8 mouse cellular contexts compared by ENCODE assay signal in genomic region chr2:27539772-27540514, GRCm38 (mm10). TPM values are rescaled to one million over a fixed set of nuclear protein-coding genes. Genes with fewer than 3 reads are reported as not detected.
A peak's percentile ranks its signal among the peaks of the same experiment; 100 is the strongest.
DNase-seq lines count a peak whose midpoint lies in the region; ATAC-seq and TF ChIP-seq lines count a peak whose summit lies in the region.

No protein-coding gene starts in this region.

- no peaks in the 10 kb centered on the region; the same call in 1 of the 2 replicates for H3K79me2 ChIP-seq in MEL (ENCODE audit: control insufficient read depth, insufficient read depth, low read length, poor library complexity)

- H3K9ac ChIP-seq in MEL (ENCODE audit: control insufficient read depth, low read depth, low read length, poor library complexity, severe bottlenecking) = peak overlapping the region; percentile 72
- peak overlapping the region; percentile 63 for H3K9ac ChIP-seq in forebrain, postnatal 0 days
- peak overlapping the region; percentile 46 for H3K9ac ChIP-seq in lung, embryonic 15.5 days

- TF ChIP-seq RAD21 in MEL (IDR thresholded peaks at IDR 0.05; ENCODE audit: low read depth, low read length) = no peak

- peaks cover 0 to 15% of the 10 kb centered on the region in 2 experiments; a peak in 2 of 4 replicates for H3K4me1 ChIP-seq in MEL (ENCODE audit: control insufficient read depth in 1 of 2, insufficient read depth in 2 of 2, low read length in 2 of 2)
- no peaks in the 10 kb centered on the region; the same call in 1 of the 2 replicates for H3K4me1 ChIP-seq in cerebellum, adult 2 months (ENCODE audit: control insufficient read depth, insufficient read depth, low read length)
- peaks cover 6% of the 10 kb centered on the region; the same call in 1 of the 2 replicates for H3K4me1 ChIP-seq in forebrain, postnatal 0 days (ENCODE audit: insufficient read depth)
- peaks cover 15% of the 10 kb centered on the region for H3K4me1 ChIP-seq in lung, embryonic 15.5 days

- peak; percentile 100 for DNase-seq in MEL (ENCODE audit: low read depth, low spot score)
- DNase-seq in cerebellum, adult 2 months = peak; percentile 99 to 100
- DNase-seq in forebrain, postnatal 0 days = peak; percentile 99
- peak; percentile 98 for DNase-seq in heart, postnatal 4 days
- peak; percentile 99 to 100 for DNase-seq in layer of hippocampus, adult 8-10 months (ENCODE audit: low spot score in 2 of 2)
- DNase-seq in ovary, adult 18-20 months (ENCODE audit: low spot score) = peak; percentile 99
- DNase-seq in thymus, postnatal 0 days (ENCODE audit: low spot score) = peak; percentile 95

- H3K4me3 ChIP-seq in MEL (ENCODE audit: control insufficient read depth in 1 of 2, insufficient read depth in 1 of 2, low read depth in 2 of 2, low read length in 2 of 2) = peak overlapping the region; percentile 24 to 50
- H3K4me3 ChIP-seq in cerebellum, adult 2 months (replicated peaks; ENCODE audit: insufficient read depth, low read depth, low read length) = peak overlapping the region; percentile 42
- H3K4me3 ChIP-seq in forebrain, postnatal 0 days (ENCODE audit: low read depth, low read length) = peak overlapping the region; percentile 46
- peak overlapping the region; percentile 45 for H3K4me3 ChIP-seq in lung, embryonic 15.5 days

- TF ChIP-seq EP300 in MEL (IDR thresholded peaks at IDR 0.05; ENCODE audit: low read depth in 1 of 2, low read length in 2 of 2) = no peak

- no peaks in the 10 kb centered on the region for H3K27me3 ChIP-seq in MEL (ENCODE audit: control insufficient read depth in 1 of 2, insufficient read depth in 2 of 2, low read length in 2 of 2)
- H3K27me3 ChIP-seq in cerebellum, adult 2 months (ENCODE audit: control insufficient read depth, insufficient read depth, low read length) = no peaks in the 10 kb centered on the region
- no peaks in the 10 kb centered on the region for H3K27me3 ChIP-seq in forebrain, postnatal 0 days (ENCODE audit: insufficient read depth, low read length)
- no peaks in the 10 kb centered on the region for H3K27me3 ChIP-seq in lung, embryonic 15.5 days

- ATAC-seq in forebrain, postnatal 0 days = peak; percentile 97
- ATAC-seq in lung, embryonic 15.5 days (ENCODE audit: borderline replicate concordance, extremely low read depth, low FRiP score, low TSS enrichment) = peak; percentile 97

- H3K4me2 ChIP-seq in forebrain, postnatal 0 days (ENCODE audit: low read depth) = peak overlapping the region; percentile 56
- H3K4me2 ChIP-seq in lung, embryonic 15.5 days = peak overlapping the region; percentile 73

- no peak for TF ChIP-seq CTCF in MEL (IDR thresholded peaks at IDR 0.05 in 2 of 3, conservative IDR thresholded peaks at IDR 0.05 in 1 of 3; ENCODE audit: control insufficient read depth in 1 of 3, insufficient read depth in 1 of 3, low read depth in 2 of 3, low read length in 3 of 3, poor library complexity in 1 of 3, severe bottlenecking in 1 of 3)
- TF ChIP-seq CTCF in cerebellum, adult 2 months (IDR thresholded peaks at IDR 0.05; ENCODE audit: borderline replicate concordance, insufficient read depth, low read depth, low read length) = no peak
- no peak for TF ChIP-seq CTCF in forebrain, postnatal 0 days (IDR thresholded peaks at IDR 0.05; ENCODE audit: low read depth)

- TF ChIP-seq POLR2A in MEL (IDR thresholded peaks at IDR 0.05; ENCODE audit: control insufficient read depth in 1 of 2, insufficient read depth in 1 of 2, low read depth in 1 of 2, low read length in 2 of 2, poor library complexity in 1 of 2) = peak in 1 of 2 experiments; percentile 94; a peak in 2 of 4 replicates
- peak; percentile 99 for TF ChIP-seq POLR2A in cerebellum, adult 2 months (IDR thresholded peaks at IDR 0.05; ENCODE audit: borderline replicate concordance, insufficient read depth, low read length)

- H3K9me3 ChIP-seq in MEL (replicated peaks; ENCODE audit: insufficient read depth, low read length) = no peaks in the 10 kb centered on the region
- H3K9me3 ChIP-seq in forebrain, postnatal 0 days (ENCODE audit: low read length) = no peaks in the 10 kb centered on the region
- H3K9me3 ChIP-seq in lung, embryonic 15.5 days = no peaks in the 10 kb centered on the region

- WGBS in cerebellum, adult 2 months = under 1% methylated on average over 46 of the region's 46 CpGs
- under 1% methylated on average over 46 of the region's 46 CpGs for WGBS in forebrain, postnatal 0 days
- under 1% methylated on average over 46 of the region's 46 CpGs for WGBS in lung, embryonic 15.5 days

- peak overlapping the region; percentile 82 for H3K27ac ChIP-seq in MEL (ENCODE audit: control insufficient read depth, low read depth, low read length)
- H3K27ac ChIP-seq in cerebellum, adult 2 months (ENCODE audit: insufficient read depth, low read length) = peak overlapping the region; percentile 51; the same call in 1 of the 2 replicates
- H3K27ac ChIP-seq in forebrain, postnatal 0 days (ENCODE audit: low read depth, low read length) = peak overlapping the region; percentile 91
- H3K27ac ChIP-seq in lung, embryonic 15.5 days = peak overlapping the region; percentile 85

- peaks cover 0 to 8% of the 10 kb centered on the region in 2 experiments; a peak in 2 of 4 replicates for H3K36me3 ChIP-seq in MEL (ENCODE audit: control insufficient read depth in 1 of 2, insufficient read depth in 2 of 2, low read length in 2 of 2)
- peaks cover 13% of the 10 kb centered on the region for H3K36me3 ChIP-seq in forebrain, postnatal 0 days (ENCODE audit: insufficient read depth)
- peaks cover 22% of the 10 kb centered on the region for H3K36me3 ChIP-seq in lung, embryonic 15.5 days

TF ChIP-seq in MEL, 35 proteins besides CTCF, POLR2A, EP300 and RAD21 (continues in another document):
- TF ChIP-seq POLR2AphosphoS2 (IDR thresholded peaks at IDR 0.05; ENCODE audit: low read length) (no peak), NELFE (IDR thresholded peaks at IDR 0.05; ENCODE audit: low read depth, low read length) (peak; percentile 89), MYC (IDR thresholded peaks at IDR 0.05; ENCODE audit: low read depth, low read length) (peak; percentile 69; the same call in 1 of the 2 replicates), MAFK (IDR thresholded peaks at IDR 0.05; ENCODE audit: borderline replicate concordance, low read depth, low read length) (peak; percentile 99), SMC3 (IDR thresholded peaks at IDR 0.05; ENCODE audit: low read depth, low read length) (no peak), SIN3A (IDR thresholded peaks at IDR 0.05; ENCODE audit: low read length) (peak; percentile 87), NRF1 (IDR thresholded peaks at IDR 0.05; ENCODE audit: insufficient read depth, low read depth, low read length, poor library complexity, severe bottlenecking) (peak; percentile 94), ZNF384 (IDR thresholded peaks at IDR 0.05; ENCODE audit: low read depth, low read length) (no peak), GATA1 (IDR thresholded peaks at IDR 0.05; ENCODE audit: low read depth, low read length) (no peak), ZMIZ1 (IDR thresholded peaks at IDR 0.05; ENCODE audit: low read depth, low read length) (no peak), KAT2A (conservative IDR thresholded peaks at IDR 0.05; ENCODE audit: low read depth, low read length) (peak; percentile 77; the same call in 1 of the 2 replicates), TBP (IDR thresholded peaks at IDR 0.05; ENCODE audit: low read depth, low read length) (peak; percentile 100), ETS1 (IDR thresholded peaks at IDR 0.05; ENCODE audit: low read depth, low read length) (no peak; the same call in 1 of the 2 replicates), RCOR1 (IDR thresholded peaks at IDR 0.05; ENCODE audit: low read depth, low read length) (no peak), ZC3H11A (IDR thresholded peaks at IDR 0.05; ENCODE audit: low read depth, low read length) (no peak), BHLHE40 (IDR thresholded peaks at IDR 0.05; ENCODE audit: borderline replicate concordance, low read depth, low read length) (no peak), MAX (IDR thresholded peaks at IDR 0.05; ENCODE audit: low read length) (peak; percentile 95), GABPA (IDR thresholded peaks at IDR 0.05; ENCODE audit: low read depth, low read length) (no peak), MEF2A (IDR thresholded peaks at IDR 0.05; ENCODE audit: extremely low read depth, insufficient replicate concordance, low read depth, low read length, poor library complexity, severe bottlenecking) (no peak), ELF1 (IDR thresholded peaks at IDR 0.05; ENCODE audit: low read depth, low read length) (peak; percentile 90), TCF12 (IDR thresholded peaks at IDR 0.05; ENCODE audit: low read depth, low read length) (no peak), MYB (IDR thresholded peaks at IDR 0.05; ENCODE audit: low read depth, low read length) (no peak), TAL1 (IDR thresholded peaks at IDR 0.05; ENCODE audit: low read length) (no peak), USF2 (IDR thresholded peaks at IDR 0.05; ENCODE audit: borderline replicate concordance in 1 of 2, insufficient read depth in 1 of 2, low read depth in 1 of 2, low read length in 2 of 2) (no peak)

RNA-seq across cellular contexts. Expression of gene Wdr5, which starts 25.0 kb away (rescaled TPM):
- 67.0 and 78.3 TPM in 2 replicates for total RNA-seq in MEL (2012; rRNA removed)
- 10 to 100 TPM in 1 of 2 experiments, not detected in 1; 96.9 TPM for polyA plus RNA-seq in MEL (2012; ENCODE audit: insufficient read depth in 1 of 2, insufficient read length in 2 of 2, low read depth in 1 of 2, low replicate concordance in 2 of 2, missing spikeins in 1 of 2)
- 30.6 and 32.7 TPM in 2 replicates for polyA plus RNA-seq in cerebellum, adult 2 months (2012; rRNA removed)
- total RNA-seq in forebrain, postnatal 0 days (2014; rRNA removed) = 49.4 and 53.6 TPM in 2 replicates
- 28.9 and 35.0 TPM in 2 replicates for polyA plus RNA-seq in forebrain, postnatal 0 days (2015; fragmentation: Nextera tagmentation; extraction: Ambion mirVana)
- total RNA-seq in heart, postnatal 4 days (2021) = 10 to 100 TPM; 31.4 to 34.2 TPM
- 10 to 100 TPM; 25.7 to 29.8 (median 27.9) TPM for total RNA-seq in layer of hippocampus, adult 8-10 months (2022)
- 60.4 and 61.2 TPM in 2 replicates for polyA plus RNA-seq in lung, embryonic 15.5 days (2015; fragmentation: Nextera tagmentation; extraction: Ambion mirVana)
- polyA plus RNA-seq in thymus, postnatal 0 days (2015; fragmentation: Nextera tagmentation; extraction: Ambion mirVana) = 41.7 and 42.7 TPM in 2 replicates

RNA-seq across cellular contexts. Expression of gene Brd3, which starts 32.5 kb away (rescaled TPM):
- total RNA-seq in MEL (2012; rRNA removed) = 10.3 and 10.7 TPM in 2 replicates
- 10 to 100 TPM; 38.7 to 46.9 TPM for polyA plus RNA-seq in MEL (2012; ENCODE audit: insufficient read depth in 1 of 2, insufficient read length in 2 of 2, low read depth in 1 of 2, low replicate concordance in 2 of 2, missing spikeins in 1 of 2)
- 28.6 TPM in 2 replicates for polyA plus RNA-seq in cerebellum, adult 2 months (2012; rRNA removed)
- total RNA-seq in forebrain, postnatal 0 days (2014; rRNA removed) = 40.4 and 58.5 TPM in 2 replicates
- 119 and 135 TPM in 2 replicates for polyA plus RNA-seq in forebrain, postnatal 0 days (2015; fragmentation: Nextera tagmentation; extraction: Ambion mirVana)
- 10 to 100 TPM; 57.5 to 59.6 TPM for total RNA-seq in heart, postnatal 4 days (2021)
- 10 to 100 TPM; 40.6 to 47.9 (median 46.6) TPM for total RNA-seq in layer of hippocampus, adult 8-10 months (2022)
- 89.1 and 90.0 TPM in 2 replicates for polyA plus RNA-seq in lung, embryonic 15.5 days (2015; fragmentation: Nextera tagmentation; extraction: Ambion mirVana)
- polyA plus RNA-seq in thymus, postnatal 0 days (2015; fragmentation: Nextera tagmentation; extraction: Ambion mirVana) = 68.8 and 74.8 TPM in 2 replicates

Comparison
In these comparisons a context has a peak if more than half of its experiments do, and no peak if none do; other contexts are left out.
1. Peak in every context shown above with its lines: DNase-seq, ATAC-seq, H3K4me3 ChIP-seq and H3K27ac ChIP-seq.